Mouse (Mus musculus) spleen, postnatal 10 days (tissue): Measurements from ENCODE around the gene Ddt.
"Not testable (repeated sequence)": the region's sequence is repeated elsewhere in the genome, so short reads cannot be mapped to it uniquely, and the experiment has no call there.

Source experiments
- DNase-seq, 2 experiments: peaks; one replicate each; pipeline ENCODE4 v3.0.0; 2021 to 2022; ENCODE audit warnings: low spot score in 2 of 2

The Ddt gene

GRCm38 (mm10) chr10:75774102-75774501, 888 bp upstream of the Ddt start:
- no peak for DNase-seq

DNA sequence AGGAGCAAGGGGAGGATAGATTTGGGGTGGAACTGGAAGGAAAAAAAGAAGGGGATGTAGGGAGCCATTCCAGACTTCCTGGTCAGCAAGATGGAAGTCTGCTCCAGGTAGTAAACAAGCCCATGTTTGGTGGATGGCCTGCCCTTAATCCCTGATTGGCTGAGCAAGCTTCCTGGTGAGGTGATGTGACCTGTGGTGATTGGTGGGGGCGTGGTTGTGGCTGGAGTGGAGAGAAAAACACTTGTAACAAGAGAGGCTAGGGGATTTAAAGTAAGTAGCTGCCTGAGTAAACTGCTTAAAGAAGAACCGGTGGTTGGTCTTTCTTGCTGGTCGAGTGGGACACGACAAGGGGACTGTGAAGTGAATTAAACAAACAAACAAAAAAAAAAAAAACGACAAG, 5.5 kb downstream of the Ddt start:
- DNase-seq, result not testable (repeated sequence)

GRCm38 (mm10) chr10:75766856-75767255, 6.4 kb downstream of the Ddt start:
- DNase-seq, result no peak

GRCm38 (mm10) chr10:75764519-75765473, 8.4 kb downstream of the Ddt start:
- peak; percentile 79 to 91 for DNase-seq

DNA sequence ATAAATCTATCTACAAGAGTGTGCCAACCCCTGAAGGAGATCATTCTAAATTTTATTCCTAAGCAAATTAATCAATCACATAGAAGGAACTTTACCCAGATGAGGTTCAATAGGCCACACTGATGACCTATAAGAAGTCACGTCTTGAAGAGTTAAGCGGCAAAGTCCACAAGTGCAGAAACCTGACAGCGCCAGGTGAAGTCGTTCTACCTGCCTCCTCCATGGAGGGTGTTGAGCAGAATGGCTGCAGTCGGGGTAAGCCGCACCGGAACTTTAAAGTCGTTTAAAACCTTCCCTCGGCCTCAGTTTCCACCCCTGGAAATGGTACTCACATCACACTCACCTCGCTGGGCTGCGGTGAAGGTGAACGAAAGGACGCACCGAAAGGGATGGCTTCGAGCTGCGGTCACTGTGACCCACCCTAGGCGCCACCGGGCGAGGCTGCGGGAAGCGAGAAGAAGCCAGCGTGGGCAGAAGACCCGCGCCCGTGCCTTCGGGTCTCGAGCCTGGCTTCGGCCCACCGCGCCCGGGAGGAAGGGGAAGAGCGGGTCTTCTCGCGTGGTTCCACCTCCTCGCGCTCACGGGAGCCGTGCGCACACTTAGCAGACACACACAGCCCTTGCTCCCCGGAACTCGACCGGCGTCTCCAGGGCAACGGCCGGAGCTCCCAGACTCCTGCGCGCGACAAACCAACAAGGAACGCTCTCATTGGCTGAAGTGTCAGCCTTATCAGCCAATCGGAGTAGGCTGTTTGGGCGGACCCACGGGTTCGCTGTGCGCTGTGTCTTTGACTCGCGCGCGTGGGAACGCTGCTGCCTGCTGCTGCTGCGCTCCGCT, 9.3 kb downstream of the Ddt start, which contains the start of gene Cabin1:
Gene Cabin1, minus strand, starts transcription at position 660 of the 837 bp plus-strand sequence.
- DNase-seq, result peak; percentile 92 to 98

GRCm38 (mm10) chr10:75762413-75762812, 10.8 kb downstream of the Ddt start:
- peak in 1 of 2 experiments; percentile 49 for DNase-seq

DNA sequence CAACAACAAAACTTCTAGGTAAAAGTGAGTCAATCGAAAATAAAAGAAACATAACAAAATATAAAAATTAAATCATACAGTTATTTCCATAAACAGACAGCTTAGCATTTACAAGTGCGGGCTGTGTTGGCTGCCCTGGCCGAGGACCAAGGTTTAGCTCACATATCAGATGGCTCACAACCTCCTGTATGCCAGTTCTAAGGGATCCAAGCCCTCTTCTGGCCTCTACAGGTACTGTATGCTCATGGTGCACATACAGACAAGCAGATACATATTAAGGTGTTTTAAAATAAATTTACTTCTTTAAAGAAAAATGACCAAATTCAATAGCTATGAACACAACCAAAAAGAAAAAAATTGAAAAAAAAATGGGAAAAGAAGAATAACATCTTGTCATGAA, 12.9 kb downstream of the Ddt start:
- no peak for DNase-seq

DNA sequence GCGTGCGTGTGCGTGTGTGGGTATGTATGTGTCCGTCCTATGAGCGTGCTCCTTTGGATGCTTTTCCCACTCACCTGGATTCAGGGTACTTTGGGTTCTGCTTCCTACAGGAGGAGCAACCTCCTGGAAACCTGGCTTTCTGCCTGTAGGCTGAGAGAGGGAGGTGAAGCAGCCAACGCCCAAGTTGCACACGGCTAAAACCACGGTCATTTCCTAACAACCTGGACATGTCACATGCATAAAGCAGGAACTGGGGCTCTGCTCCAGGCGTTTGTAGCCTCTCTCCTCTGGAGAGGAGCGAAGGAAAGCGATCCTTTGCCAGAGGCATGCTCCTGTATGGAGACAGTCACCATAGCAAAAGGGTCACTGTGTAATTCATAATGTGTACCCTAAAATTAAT, 16.5 kb downstream of the Ddt start:
- no peak for DNase-seq

- peak; percentile 78 to 88 for DNase-seq
These were observed 29.2 kb downstream of the Ddt start for GRCm38 (mm10) chr10:75744017-75744416.

- no peak for DNase-seq
These were observed 29.8 kb downstream of the Ddt start for GRCm38 (mm10) chr10:75743369-75743768.

GRCm38 (mm10) chr10:75740866-75741265, 32.3 kb downstream of the Ddt start:
- DNase-seq, result no peak

GRCm38 (mm10) chr10:75725449-75725848, 47.8 kb downstream of the Ddt start:
- no peak for DNase-seq
